14 mouse cellular contexts compared by ENCODE assay signal in genomic region chr9:115387471-115388360, GRCm38 (mm10).
DNase-seq lines count a peak whose midpoint lies in the region; ATAC-seq and TF ChIP-seq lines count a peak whose summit lies in the region.
"Had no signal": no experiment of that assay in that cellular context is flagged by ENCODE, and none has a peak within 500 bp of the region (broad histone marks: within the 10 kb centered on the region; RNA-seq: fewer than 3 reads in every experiment).

No protein-coding gene starts in this region.

- TF ChIP-seq CTCF in liver, postnatal 0 days (IDR thresholded peaks at IDR 0.05; ENCODE audit: low read depth), result no peak

- ATAC-seq in neural tube, embryonic 15.5 days (ENCODE audit: low FRiP score), result no peak
- ATAC-seq in liver, postnatal 0 days, result no peak

- H3K9me3 ChIP-seq in neural tube, embryonic 15.5 days (replicated peaks), result no peaks in the 10 kb centered on the region
- no peaks in the 10 kb centered on the region for H3K9me3 ChIP-seq in liver, postnatal 0 days (ENCODE audit: low read length)
- H3K9me3 ChIP-seq: forebrain, embryonic 10.5 days; heart, embryonic 10.5 days; neural tube, embryonic 12.5 days had no signal

- H3K4me2 ChIP-seq in neural tube, embryonic 15.5 days, result no peak overlapping the region
- peak overlapping the region; percentile 36 for H3K4me2 ChIP-seq in liver, postnatal 0 days (ENCODE audit: low read depth, low read length)
- H3K4me2 ChIP-seq: neural tube, embryonic 12.5 days had no signal

- H3K4me3 ChIP-seq in neural tube, embryonic 15.5 days (replicated peaks), result no peak overlapping the region
- no peak overlapping the region for H3K4me3 ChIP-seq in liver, postnatal 0 days (ENCODE audit: low read depth, low read length)
- H3K4me3 ChIP-seq: forebrain, embryonic 10.5 days; heart, embryonic 10.5 days; left cerebral cortex, adult 2 months; neural tube, embryonic 12.5 days had no signal

- no peak for TF ChIP-seq EP300 in liver, postnatal 0 days (IDR thresholded peaks at IDR 0.05; ENCODE audit: low read depth)

- no peaks in the 10 kb centered on the region for H3K27me3 ChIP-seq in neural tube, embryonic 15.5 days (replicated peaks)
- no peaks in the 10 kb centered on the region for H3K27me3 ChIP-seq in liver, postnatal 0 days (ENCODE audit: insufficient read depth, low read length)
- H3K27me3 ChIP-seq: neural tube, embryonic 12.5 days had no signal

- 73% methylated on average over 26 of the region's 26 CpGs for WGBS in neural tube, embryonic 15.5 days
- 52% methylated on average over 26 of the region's 26 CpGs for WGBS in liver, postnatal 0 days (ENCODE audit: insufficient replicate concordance)

- H3K27ac ChIP-seq in neural tube, embryonic 15.5 days (replicated peaks), result 0 out of 2 replicates have a peak overlapping the region, but pooled peaks have one; percentile 23
- no peak overlapping the region for H3K27ac ChIP-seq in liver, postnatal 0 days (ENCODE audit: low read depth)
- H3K27ac ChIP-seq: forebrain, embryonic 10.5 days; heart, embryonic 10.5 days; left cerebral cortex, adult 2 months; neural tube, embryonic 12.5 days had no signal

- H3K36me3 ChIP-seq in neural tube, embryonic 15.5 days, result no peaks in the 10 kb centered on the region
- H3K36me3 ChIP-seq in liver, postnatal 0 days (replicated peaks; ENCODE audit: insufficient read depth, low read length), result no peaks in the 10 kb centered on the region
- H3K36me3 ChIP-seq: forebrain, embryonic 10.5 days; heart, embryonic 10.5 days; neural tube, embryonic 12.5 days had no signal

- peak; percentile 44 for DNase-seq in adrenal gland, postnatal 14 days
- DNase-seq in adrenal gland, adult 18-20 months (ENCODE audit: low spot score in 2 of 2), result no peak
- DNase-seq in neural tube, embryonic 10.5 days (ENCODE audit: extremely low spot score, low spot score), result no peak
- no peak for DNase-seq in liver, postnatal 0 days
- peak; percentile 50 for DNase-seq in thymus, postnatal 25 days
- DNase-seq in cerebellum, adult 8-10 months, result no peak
- no peak for DNase-seq in kidney, adult 18-20 months
- DNase-seq: cerebellum, postnatal 25 days; kidney, adult 8-10 months had no signal

- H3K4me1 ChIP-seq in neural tube, embryonic 15.5 days, result peaks cover 25% of the 10 kb centered on the region
- peaks cover 19% of the 10 kb centered on the region for H3K4me1 ChIP-seq in liver, postnatal 0 days (ENCODE audit: insufficient read depth)

- H3K9ac ChIP-seq in neural tube, embryonic 15.5 days (replicated peaks), result no peak overlapping the region
- no peak overlapping the region for H3K9ac ChIP-seq in liver, postnatal 0 days (replicated peaks)
- H3K9ac ChIP-seq: neural tube, embryonic 12.5 days had no signal

Comparison
In these comparisons a context has a peak if more than half of its experiments do, and no peak if none do; other contexts are left out.
1. DNase-seq: peak in adrenal gland, postnatal 14 days (single experiment) and thymus, postnatal 25 days (single experiment); none in adrenal gland, adult 18-20 months (0 of 2), neural tube, embryonic 10.5 days (single experiment), liver, postnatal 0 days (single experiment), cerebellum, adult 8-10 months (single experiment) and kidney, adult 18-20 months (single experiment).